Mouse (Mus musculus) testis, postnatal 10 days (tissue): ENCODE data around the gene Ets1.

Experiments
- DNase-seq: peaks from one replicate; pipeline ENCODE4 v3.0.0; 2021; ENCODE audit warnings: low spot score

Ets1 gene

DNA sequence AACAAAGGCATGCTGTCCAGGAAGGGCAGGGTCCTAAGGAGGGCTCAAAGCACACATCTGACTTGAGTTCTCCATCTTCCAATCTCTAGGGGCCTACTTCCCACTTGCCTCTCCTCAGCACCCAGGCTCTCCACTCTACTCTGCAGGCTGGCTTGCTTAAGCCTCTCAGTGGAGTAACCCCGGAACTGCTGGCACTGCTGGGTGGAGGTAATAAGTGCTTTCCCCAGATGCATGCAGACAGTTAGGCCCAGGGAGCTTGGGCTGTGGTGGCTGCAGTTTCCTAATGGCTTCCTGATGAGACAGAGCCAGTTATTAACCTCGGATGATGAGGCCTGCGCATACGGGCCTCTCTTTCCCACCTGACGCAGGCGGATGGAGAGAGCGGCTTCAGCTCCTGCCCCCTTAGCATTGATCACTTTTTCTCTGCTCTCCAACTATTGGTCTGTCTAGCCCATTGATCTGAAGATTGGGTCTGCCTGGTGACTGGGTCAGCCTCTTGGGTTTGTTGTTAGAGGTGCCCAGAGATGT, 76.4 kb downstream of the Ets1 start:
- DNase-seq, result no peak

DNA sequence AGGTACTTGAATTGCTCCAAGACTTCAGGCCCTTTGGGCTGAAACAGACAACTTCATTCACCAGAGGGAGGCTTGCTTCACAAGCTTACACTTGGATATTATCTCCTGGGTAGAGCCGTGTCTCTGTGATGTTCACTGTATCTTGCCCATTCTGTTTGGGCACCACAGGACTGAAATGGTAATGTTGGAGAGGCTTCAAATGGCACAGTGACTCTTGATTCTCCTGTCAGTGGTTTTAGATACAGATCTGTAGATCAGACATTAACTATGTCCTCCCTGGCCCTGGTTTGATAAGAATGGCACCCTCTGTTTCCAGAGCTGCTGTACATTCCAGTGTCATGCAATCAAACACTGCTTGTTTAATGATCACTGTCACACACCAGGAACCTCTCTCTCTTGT, 77.1 kb downstream of the Ets1 start:
- no peak for DNase-seq

- DNase-seq, result no peak
These were observed 77.8 kb downstream of the Ets1 start for GRCm38 (mm10) chr9:32713790-32714189.

GRCm38 (mm10) chr9:32714487-32714886, 78.5 kb downstream of the Ets1 start:
- DNase-seq, result no peak

DNA sequence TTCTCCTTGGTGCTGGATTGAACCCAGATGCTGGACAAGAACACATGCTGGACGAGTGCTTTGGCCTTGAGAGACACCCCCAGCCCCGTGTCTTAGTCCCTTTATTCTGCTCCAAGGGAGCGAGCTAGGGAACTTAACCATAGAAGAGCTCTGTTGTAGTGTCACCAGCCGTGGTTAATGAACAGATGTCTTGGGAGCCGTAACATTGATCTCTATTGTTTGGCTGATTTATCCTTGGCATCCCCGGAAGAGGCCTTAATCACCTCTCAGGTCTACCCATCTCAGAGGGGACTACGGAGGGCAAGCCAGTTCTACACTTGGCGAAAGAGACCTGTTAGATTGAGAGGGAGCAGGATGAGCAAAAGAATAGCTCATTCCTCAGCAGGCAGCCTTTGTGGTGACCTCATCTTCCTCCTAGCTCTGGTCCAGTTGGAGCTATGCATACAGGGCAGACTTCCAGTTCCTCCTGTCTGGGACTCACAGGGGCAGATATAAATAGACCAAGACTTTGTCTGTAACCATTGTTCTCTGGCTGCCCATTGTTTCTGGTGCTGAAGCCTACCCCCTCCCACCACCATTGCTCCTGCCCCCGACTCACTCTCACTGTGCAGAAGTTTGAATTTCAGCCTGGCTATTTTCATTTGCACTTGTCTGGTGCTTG, 79.9 kb downstream of the Ets1 start:
- DNase-seq, result no peak

- no peak for DNase-seq
These were observed 81.4 kb downstream of the Ets1 start for GRCm38 (mm10) chr9:32717268-32717920.

DNA sequence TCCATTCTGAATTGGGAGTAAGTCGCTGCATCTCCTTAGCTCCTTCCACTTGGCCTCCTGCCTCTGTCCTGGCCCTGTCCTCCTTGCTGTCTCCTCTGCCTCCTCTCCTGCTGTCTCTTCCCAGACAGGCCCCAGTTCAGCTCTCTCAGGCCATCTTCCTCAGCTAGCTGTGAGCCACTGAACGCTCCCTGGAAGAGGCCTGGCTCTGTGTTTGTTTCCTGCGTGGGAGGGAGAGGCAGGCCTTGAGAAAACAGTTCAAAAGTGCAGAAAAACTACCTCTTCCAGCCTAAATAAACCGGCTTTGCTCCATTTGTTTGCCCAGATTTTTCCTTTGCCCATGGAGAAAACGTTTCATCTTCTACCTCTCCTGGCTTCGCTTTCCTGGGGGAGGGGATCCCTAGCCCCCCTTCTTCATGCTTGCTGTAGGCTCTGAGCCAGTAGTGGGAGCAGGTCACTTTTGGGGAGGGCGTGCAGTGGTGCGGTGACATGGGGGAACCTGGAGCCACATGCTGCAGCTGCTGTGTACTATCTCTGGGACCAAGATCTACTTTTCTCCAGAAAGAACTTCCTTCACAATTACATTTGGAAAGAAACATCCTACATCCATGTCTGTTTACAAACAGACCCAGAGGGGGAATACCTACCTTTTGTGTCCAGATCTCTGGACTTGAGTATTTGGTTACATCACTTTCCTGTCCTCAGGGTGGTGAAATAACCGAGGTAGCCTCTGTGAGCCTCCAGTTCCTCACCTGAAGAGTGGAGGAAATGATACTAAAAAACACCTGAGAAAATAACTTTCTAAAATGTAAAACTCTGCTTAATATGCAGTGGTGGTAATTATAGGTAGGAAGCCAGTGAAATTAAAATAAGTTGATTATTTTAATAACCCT, 82.2 kb downstream of the Ets1 start:
- no peak for DNase-seq

DNA sequence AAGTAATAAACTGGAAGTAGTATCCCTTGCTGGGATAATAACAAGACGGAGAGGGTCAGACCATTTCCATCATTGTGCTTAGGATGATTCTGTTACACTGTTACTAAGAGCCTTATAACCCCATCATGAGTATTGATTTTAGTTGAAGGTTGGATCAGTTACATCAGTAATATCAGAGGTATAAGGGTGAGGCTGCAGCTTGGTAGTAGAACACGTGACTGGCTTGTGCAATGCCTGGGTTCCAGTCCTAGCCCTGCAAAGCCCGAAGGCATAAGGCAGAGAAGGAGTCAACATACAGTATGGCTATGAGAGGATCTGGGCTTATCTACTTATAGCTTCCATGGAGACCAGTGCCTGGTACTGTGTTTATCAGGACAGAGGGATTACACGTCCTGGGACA, 82.8 kb downstream of the Ets1 start:
- DNase-seq, result no peak

GRCm38 (mm10) chr9:32719941-32720263, 83.9 kb downstream of the Ets1 start:
- no peak for DNase-seq

DNA sequence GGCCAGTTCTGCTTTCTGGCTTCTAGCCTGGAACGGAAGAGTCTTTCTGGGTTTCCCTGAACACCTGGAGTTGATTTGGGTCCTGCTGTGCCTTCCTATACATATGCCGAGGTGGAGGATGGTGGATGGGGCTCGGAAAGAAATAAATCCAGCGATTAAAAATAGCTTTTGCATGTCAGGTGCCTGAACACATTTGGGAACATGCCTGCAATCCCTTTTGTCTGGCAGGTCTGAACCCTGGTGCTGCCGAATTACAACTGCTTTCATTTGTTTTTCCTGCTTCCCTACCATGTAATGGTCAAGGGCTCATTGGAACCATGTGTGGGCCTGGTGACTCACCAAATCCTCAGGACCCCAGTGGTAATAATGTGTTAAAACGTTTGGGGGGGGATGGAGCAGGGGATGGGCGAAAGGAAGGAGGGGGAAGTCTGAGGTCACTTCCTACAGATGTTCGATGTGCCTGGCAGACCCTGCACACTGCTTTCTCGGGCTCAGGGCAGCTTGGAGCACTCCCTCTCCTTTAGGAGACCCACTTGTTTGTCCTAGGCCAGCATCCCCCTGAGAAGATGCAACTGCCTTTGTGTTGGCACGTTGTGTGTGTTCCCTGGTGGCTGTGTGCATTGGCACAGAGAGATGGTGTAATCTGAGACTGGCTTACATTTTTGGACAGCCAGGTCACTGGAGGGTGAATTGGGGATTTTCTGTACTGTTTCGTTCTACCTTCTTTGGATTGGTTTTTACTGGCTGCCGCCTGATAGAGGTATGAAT, 84.4 kb downstream of the Ets1 start:
- DNase-seq, result no peak

DNA sequence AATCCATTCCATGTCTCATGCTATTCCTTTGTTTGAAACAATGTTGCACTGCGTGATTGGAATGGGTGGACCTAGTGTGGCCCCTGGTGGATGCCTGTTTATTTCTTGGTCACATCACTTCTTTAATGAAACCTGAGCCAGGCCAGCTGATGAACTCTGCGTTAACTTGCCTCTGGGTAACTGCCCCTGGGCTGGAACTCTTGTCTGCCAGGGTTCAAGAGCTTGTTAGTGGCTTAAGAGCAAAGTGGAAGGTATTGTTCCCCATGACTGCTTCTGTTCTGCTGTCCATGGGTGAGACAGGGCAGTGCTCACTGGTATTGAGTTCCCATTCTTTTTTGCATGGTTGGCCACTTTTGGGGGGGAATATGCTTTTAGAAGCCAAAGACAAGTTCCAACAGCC, 85.1 kb downstream of the Ets1 start:
- no peak for DNase-seq

DNA sequence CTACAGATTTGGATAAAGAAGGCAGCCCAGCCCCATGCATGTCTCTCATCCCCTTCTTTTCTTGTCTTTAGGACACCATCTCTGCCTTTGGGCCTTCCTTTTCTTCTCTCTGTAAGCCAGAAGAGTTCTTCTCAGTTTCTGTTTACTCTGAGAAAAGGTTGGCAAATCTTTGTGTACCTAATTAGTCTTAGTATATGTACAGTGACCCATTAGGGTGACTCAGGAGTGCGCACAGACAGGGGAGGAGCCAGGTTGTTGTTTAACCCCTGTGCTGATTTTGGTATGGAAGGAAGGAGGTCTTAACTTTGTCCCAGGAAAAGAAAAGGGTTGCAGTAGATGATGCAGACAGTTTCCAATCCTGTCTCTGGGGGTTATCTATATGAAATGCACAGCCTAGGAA, 86.2 kb downstream of the Ets1 start:
- no peak for DNase-seq

DNA sequence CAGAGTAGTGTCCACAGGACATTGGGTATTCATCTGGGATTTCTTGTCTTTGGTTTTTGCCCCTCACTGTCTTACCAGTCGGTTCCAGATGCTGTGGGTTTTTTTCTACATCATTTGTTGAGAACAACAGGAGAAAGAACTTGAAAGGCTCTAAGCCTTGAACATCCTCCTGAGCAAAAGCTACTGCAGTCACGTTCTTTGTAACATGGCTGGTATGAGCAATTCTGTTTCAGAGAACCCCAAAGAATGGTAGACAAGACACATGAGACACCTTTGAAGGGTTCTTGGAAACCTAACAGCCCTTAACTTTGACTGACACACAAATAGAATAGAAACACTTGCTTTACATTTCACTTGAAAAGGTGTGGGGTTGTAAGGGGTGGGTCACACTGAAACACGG, 86.9 kb downstream of the Ets1 start:
- DNase-seq, result no peak

- no peak for DNase-seq
These were observed 88.3 kb downstream of the Ets1 start for GRCm38 (mm10) chr9:32724131-32724825.

DNA sequence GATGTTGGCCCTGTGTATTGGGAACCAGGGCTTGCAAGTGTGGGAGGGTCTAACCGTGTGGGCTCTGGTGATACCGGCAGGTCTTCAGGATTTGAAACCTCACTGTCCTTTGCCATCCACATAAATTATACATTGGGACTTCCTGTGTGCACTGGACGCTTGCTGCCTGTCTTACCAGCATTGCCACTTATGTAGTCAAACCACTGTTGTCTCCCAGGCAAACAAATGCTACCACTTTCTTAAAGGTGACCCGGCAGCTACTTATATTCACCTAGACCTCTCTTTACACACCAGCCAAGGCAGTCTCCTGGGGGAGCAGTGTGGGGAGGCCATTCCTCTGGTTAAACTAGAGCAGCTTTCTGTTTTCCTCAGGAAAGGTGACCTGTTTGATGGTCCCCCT, 89.9 kb downstream of the Ets1 start:
- no peak for DNase-seq

DNA sequence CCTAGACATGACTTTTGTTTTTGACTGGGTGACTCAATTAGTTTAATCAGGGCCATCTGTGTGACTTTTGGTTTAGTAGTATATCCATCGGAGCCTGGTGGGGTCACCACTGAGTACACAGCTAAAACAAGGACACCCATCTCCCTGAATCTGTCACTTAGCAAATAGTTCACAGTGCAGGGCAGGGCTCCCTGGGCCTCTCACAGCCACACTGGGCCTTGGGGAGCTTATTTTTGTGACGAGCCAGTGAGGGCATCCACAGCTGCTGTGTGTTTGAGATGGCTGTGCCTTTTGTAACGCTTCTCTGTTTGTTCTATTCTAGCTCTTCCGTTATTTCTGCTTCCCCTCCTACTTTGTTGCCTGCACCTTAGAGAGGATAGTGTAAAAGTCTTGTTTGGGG, 90.6 kb downstream of the Ets1 start:
- no peak for DNase-seq

GRCm38 (mm10) chr9:32727058-32727457, 91.0 kb downstream of the Ets1 start:
- no peak for DNase-seq

- no peak for DNase-seq
These were observed 92.3 kb downstream of the Ets1 start for GRCm38 (mm10) chr9:32728306-32728705.

- no peak for DNase-seq
These were observed 92.8 kb downstream of the Ets1 start for GRCm38 (mm10) chr9:32728806-32729205.

DNA sequence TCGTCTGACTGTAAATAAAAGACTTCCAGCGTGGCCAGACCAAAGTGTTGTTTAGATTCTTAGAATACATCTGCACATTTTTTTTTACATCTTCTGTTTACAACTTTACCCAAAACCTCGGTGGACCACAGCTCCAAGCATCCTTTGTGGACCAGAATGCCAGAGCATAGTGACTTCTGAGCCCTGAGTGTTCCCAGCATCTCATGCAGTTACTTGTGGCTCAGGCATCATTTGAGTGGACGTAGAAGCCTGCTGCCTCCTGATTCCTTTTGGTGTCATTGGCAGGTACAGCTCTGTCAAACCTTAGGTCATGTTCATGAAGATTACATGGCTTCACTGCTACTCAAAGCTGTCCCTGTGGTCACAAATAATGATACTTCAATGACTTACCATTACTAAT, 93.2 kb downstream of the Ets1 start:
- no peak for DNase-seq

- DNase-seq, result no peak
These were observed 94.1 kb downstream of the Ets1 start for GRCm38 (mm10) chr9:32730001-32730655.
